ENCODE assay signal across 9 mouse cellular contexts in the genomic region with DNA sequence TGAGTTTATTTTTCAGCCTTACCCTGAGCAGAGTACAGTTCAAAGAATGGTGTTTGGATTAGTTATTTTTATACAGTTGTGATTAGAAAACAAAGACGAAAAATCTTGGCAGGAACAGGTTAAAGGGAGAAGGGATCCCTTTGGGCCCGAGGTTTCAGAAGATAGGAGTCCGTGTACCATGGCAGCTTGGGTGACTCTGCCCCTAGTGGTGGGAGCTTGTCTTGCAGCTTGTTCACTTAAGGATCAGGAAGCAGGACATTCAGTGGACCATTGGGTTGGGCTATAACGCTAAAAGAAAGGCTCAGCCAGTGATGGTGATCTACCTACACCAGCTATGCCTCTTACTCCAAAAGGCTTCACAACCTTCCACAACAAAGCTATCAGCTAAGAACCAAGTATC. TPM values are rescaled to one million over a fixed set of nuclear protein-coding genes. Genes with fewer than 3 reads are reported as not detected.
DNase-seq lines count a peak whose midpoint lies in the region; ATAC-seq and TF ChIP-seq lines count a peak whose summit lies in the region.
"Had no signal": no experiment of that assay in that cellular context is flagged by ENCODE, and none has a peak within 500 bp of the region (broad histone marks: within the 10 kb centered on the region; RNA-seq: fewer than 3 reads in every experiment).

No protein-coding gene starts in this region.

- H3K9me3 ChIP-seq in forebrain, embryonic 15.5 days, result no peaks in the 10 kb centered on the region
- no peaks in the 10 kb centered on the region for H3K9me3 ChIP-seq in kidney, postnatal 0 days (replicated peaks; ENCODE audit: low read length)
- H3K9me3 ChIP-seq: neural tube, embryonic 12.5 days had no signal

- H3K4me3 ChIP-seq in forebrain, embryonic 15.5 days, result no peak overlapping the region
- no peak overlapping the region for H3K4me3 ChIP-seq in kidney, postnatal 0 days (replicated peaks; ENCODE audit: low read depth, low read length)
- H3K4me3 ChIP-seq in liver, adult 2 months (ENCODE audit: insufficient read depth, low read depth, low read length), result no peak overlapping the region
- H3K4me3 ChIP-seq: neural tube, embryonic 12.5 days had no signal

- H3K27ac ChIP-seq in forebrain, embryonic 15.5 days (replicated peaks), result no peak overlapping the region
- H3K27ac ChIP-seq in kidney, postnatal 0 days, result no peak overlapping the region
- no peak overlapping the region for H3K27ac ChIP-seq in liver, adult 2 months (replicated peaks; ENCODE audit: insufficient read depth, low read depth, low read length)
- H3K27ac ChIP-seq: neural tube, embryonic 12.5 days had no signal

- H3K4me2 ChIP-seq in forebrain, embryonic 15.5 days (replicated peaks), result no peak overlapping the region
- no peak overlapping the region for H3K4me2 ChIP-seq in kidney, postnatal 0 days (ENCODE audit: low read length)
- H3K4me2 ChIP-seq: neural tube, embryonic 12.5 days had no signal

- no peaks in the 10 kb centered on the region for H3K79me2 ChIP-seq in liver, adult 2 months (ENCODE audit: control insufficient read depth, insufficient read depth, low read length)

- 9% methylated on average over 4 of the region's 4 CpGs for WGBS in forebrain, embryonic 15.5 days
- 9% methylated on average over 4 of the region's 4 CpGs for WGBS in kidney, postnatal 0 days
- WGBS in liver, adult 2 months, result 10% methylated on average over 4 of the region's 4 CpGs

- peak; percentile 92 for TF ChIP-seq CTCF in kidney, postnatal 0 days (IDR thresholded peaks at IDR 0.05; ENCODE audit: low read depth)
- peak; percentile 78 for TF ChIP-seq CTCF in liver, adult 2 months (IDR thresholded peaks at IDR 0.05; ENCODE audit: low read depth, low read length)

- H3K9ac ChIP-seq in forebrain, embryonic 15.5 days (replicated peaks), result no peak overlapping the region
- no peak overlapping the region for H3K9ac ChIP-seq in kidney, postnatal 0 days (ENCODE audit: low read depth, low read length)
- no peak overlapping the region for H3K9ac ChIP-seq in liver, adult 2 months (ENCODE audit: low read depth, low read length)
- H3K9ac ChIP-seq: neural tube, embryonic 12.5 days had no signal

- no peaks in the 10 kb centered on the region for H3K36me3 ChIP-seq in forebrain, embryonic 15.5 days
- no peaks in the 10 kb centered on the region for H3K36me3 ChIP-seq in kidney, postnatal 0 days (ENCODE audit: insufficient read depth, low read length)
- no peaks in the 10 kb centered on the region for H3K36me3 ChIP-seq in liver, adult 2 months (ENCODE audit: control insufficient read depth, insufficient read depth, low read length)
- H3K36me3 ChIP-seq: neural tube, embryonic 12.5 days had no signal

- no peaks in the 10 kb centered on the region for H3K27me3 ChIP-seq in forebrain, embryonic 15.5 days
- H3K27me3 ChIP-seq in kidney, postnatal 0 days (ENCODE audit: insufficient read depth, low read length), result no peaks in the 10 kb centered on the region
- no peaks in the 10 kb centered on the region for H3K27me3 ChIP-seq in liver, adult 2 months (ENCODE audit: control insufficient read depth, insufficient read depth, low read length)
- H3K27me3 ChIP-seq: neural tube, embryonic 12.5 days had no signal

- peak; percentile 52; the same call in 1 of the 2 replicates for ATAC-seq in cerebellum, adult (ENCODE audit: insufficient number of reproducible peaks, low FRiP score, low TSS enrichment)
- 0 out of 2 replicates have a peak, but pooled peaks have one; percentile 22 for ATAC-seq in forebrain, embryonic 15.5 days (replicated peaks)
- ATAC-seq in kidney, postnatal 0 days (replicated peaks; ENCODE audit: low FRiP score, low read depth), result no peak

- TF ChIP-seq POLR2A in liver, adult 2 months (IDR thresholded peaks at IDR 0.05; ENCODE audit: extremely low read depth, insufficient read depth, low read length), result no peak

- peak; percentile 17 to 69 for DNase-seq in spleen, postnatal 4 days (ENCODE audit: low spot score in 2 of 2)
- DNase-seq in spleen, postnatal 36 days (ENCODE audit: low spot score in 2 of 2), result no peak
- DNase-seq in kidney, postnatal 0 days (ENCODE audit: low spot score), result peak; percentile 82
- DNase-seq in liver, adult 2 months (ENCODE audit: extremely low read depth, low read depth, low spot score), result peak; percentile 24
- peak; percentile 59 for DNase-seq in retina, postnatal 7 days (ENCODE audit: low read depth, low spot score)
- DNase-seq in T-cell, adult 2 months (ENCODE audit: low spot score), result no peak

- H3K4me1 ChIP-seq in forebrain, embryonic 15.5 days, result peaks cover 21% of the 10 kb centered on the region
- H3K4me1 ChIP-seq in kidney, postnatal 0 days (replicated peaks; ENCODE audit: insufficient read depth, low read length), result peaks cover 2% of the 10 kb centered on the region; the same call in 1 of the 2 replicates
- no peaks in the 10 kb centered on the region for H3K4me1 ChIP-seq in liver, adult 2 months (ENCODE audit: control insufficient read depth, insufficient read depth, low read length)

RNA-seq across cellular contexts. Expression of a gene that starts 8.8 kb away (rescaled TPM):
- 99.3 and 102 TPM in 2 replicates for polyA plus RNA-seq in forebrain, embryonic 15.5 days (2015; fragmentation: Nextera tagmentation; extraction: Ambion mirVana)
- 3.9 and 4.1 TPM in 2 replicates for polyA plus RNA-seq in kidney, postnatal 0 days (2015; fragmentation: Nextera tagmentation; extraction: Ambion mirVana)
- 1.6 and 2.1 TPM in 2 replicates for total RNA-seq in liver, adult 2 months (2014; rRNA removed)
- 1.5 and 1.6 TPM in 2 replicates for polyA plus RNA-seq in liver, adult 2 months (2012; rRNA removed)

Comparison
In these comparisons a context has a peak if more than half of its experiments do, and no peak if none do; other contexts are left out.
1. DNase-seq: peak in spleen, postnatal 4 days (2 of 2), kidney, postnatal 0 days (single experiment), liver, adult 2 months (single experiment) and retina, postnatal 7 days (single experiment); none in spleen, postnatal 36 days (0 of 2) and T-cell, adult 2 months (single experiment).
2. RNA of a gene that starts 8.8 kb away (polyA plus RNA-seq): 99.3 to 102 TPM in forebrain, embryonic 15.5 days; 3.9 to 4.1 TPM in kidney, postnatal 0 days and 1.5 to 1.6 TPM in liver, adult 2 months; every median in the first group is over 10 times any median in the second.